Mouse (Mus musculus) embryo, embryonic 11.5 days (tissue): ENCODE measurements around the gene Pglyrp1.

Experiments used
- DNase-seq: peaks from one replicate; pipeline ENCODE4 v3.0.0-alpha.2; 2012; ENCODE audit warnings: low read depth, low spot score

Gene Pglyrp1

DNA sequence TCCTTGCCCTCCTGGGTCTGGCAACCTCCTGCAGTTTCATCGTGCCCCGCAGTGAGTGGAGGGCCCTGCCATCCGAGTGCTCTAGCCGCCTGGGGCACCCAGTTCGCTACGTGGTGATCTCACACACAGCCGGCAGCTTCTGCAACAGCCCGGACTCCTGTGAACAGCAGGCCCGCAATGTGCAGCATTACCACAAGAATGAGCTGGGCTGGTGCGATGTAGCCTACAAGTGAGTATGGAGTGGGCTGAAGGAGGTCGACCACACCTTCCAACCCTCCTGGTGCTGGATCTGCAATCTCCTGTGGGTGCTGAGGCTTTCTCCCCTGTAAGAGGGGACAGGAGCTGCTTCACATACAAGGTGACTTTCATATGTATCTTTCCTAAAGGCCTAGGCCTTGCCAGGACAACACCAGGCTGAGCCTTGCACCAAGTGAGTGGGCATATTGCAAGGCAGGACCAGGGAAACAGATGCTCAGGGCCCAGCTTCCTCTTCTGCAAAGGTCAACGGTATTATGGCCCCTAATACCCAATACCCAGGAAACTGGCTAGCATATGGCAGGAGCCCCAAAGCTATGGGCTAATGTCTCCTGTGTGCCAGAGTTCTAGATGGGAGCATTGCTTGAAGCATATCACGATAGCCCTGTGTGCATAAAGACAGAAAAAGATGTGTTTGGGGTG is 13.8 kb downstream of the Pglyrp1 start:
- DNase-seq: no peak

DNA sequence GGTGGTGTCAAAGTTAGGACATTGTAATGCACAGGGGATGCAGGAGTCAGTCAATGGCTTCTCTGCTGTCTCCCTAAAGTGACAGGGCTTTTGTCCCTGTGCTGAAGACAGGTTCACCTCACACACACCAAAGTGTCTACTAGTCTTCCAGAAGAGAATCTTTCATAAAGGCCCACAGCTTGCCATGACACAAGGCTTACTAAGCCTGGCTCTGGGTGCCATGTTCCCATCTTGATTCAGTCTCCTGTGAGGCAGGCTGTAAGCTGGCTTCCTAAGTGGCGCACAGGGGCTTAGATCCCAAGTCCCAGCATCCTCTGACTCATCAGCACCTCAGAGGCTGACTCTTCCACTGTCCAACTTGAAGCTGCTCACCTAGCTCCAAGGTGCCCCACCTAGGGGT is 15.8 kb downstream of the Pglyrp1 start:
- DNase-seq: no peak

DNA sequence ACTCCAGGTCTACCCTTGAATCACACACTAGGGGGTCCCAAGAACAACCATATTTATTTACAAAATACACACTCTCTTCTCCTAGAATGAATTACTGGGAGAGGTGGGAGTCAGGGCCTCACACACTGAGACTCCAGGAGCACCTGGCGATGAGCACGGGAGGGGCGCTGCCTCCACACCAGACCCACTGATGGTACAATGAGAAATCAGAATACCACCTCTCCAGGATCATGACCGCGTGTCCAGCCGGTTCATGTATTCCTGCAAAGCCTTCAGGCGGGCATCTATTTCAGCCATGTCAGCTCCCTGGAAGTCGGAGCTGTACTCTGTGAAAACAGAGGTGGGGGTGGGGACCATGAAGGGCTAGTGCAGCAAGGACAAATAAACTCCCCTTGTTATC is 19.7 kb downstream of the Pglyrp1 start:
- no peak for DNase-seq

DNA sequence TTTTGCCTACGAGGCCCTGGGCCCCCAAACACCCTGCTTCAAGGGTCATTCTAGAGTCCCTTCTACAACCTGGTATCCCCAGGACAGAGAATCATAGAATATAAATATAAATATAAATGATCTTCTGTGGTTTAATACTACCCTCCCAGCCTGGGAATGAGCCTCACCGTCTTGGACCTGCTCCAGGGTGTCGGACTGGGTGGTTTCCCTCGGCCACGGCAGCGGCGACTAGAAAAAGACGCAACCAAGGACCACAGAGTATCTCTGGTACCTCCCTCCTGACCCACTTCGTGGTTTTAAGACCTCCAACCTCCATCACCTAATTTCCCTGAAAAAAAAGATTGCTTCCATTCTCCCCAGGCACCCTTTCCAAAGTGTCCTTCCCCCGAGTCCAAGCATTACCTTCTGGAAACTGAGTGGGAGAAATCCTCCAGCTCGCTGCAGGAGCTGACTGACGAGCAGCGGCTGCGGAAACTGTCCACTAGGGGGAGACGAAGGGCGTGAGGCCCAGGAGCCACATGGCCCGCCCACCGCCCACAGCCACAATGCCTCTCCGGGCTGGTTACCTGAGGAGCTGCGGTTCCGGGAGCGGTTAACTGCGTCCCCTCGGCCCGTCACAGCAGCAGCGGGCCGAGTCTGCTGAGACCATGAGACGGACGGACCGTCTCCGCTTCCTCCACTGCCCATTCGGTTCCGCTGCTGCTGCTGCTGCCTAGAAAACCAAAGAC is 20.9 kb downstream of the Pglyrp1 start:
- peak; percentile 75 for DNase-seq

DNA sequence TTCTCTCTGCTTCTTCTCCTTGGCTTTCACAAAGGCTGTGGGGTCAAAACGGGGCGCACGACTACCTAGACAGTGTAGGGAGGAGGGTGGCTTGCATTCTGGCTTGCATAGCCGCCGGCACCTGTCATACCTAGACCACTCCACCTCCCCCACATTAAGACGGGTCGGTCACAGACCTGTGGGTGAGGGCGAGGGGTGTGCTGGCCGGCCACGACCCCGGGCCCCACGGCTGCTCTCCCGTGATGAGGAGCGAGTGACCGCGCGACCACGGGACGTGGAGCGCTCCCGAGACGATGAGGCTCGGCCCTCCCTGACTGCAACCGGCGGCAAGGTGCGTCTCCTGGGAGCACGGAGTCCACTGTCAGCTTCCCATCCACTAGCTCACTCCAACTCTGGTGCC is 21.9 kb downstream of the Pglyrp1 start:
- no peak for DNase-seq

DNA sequence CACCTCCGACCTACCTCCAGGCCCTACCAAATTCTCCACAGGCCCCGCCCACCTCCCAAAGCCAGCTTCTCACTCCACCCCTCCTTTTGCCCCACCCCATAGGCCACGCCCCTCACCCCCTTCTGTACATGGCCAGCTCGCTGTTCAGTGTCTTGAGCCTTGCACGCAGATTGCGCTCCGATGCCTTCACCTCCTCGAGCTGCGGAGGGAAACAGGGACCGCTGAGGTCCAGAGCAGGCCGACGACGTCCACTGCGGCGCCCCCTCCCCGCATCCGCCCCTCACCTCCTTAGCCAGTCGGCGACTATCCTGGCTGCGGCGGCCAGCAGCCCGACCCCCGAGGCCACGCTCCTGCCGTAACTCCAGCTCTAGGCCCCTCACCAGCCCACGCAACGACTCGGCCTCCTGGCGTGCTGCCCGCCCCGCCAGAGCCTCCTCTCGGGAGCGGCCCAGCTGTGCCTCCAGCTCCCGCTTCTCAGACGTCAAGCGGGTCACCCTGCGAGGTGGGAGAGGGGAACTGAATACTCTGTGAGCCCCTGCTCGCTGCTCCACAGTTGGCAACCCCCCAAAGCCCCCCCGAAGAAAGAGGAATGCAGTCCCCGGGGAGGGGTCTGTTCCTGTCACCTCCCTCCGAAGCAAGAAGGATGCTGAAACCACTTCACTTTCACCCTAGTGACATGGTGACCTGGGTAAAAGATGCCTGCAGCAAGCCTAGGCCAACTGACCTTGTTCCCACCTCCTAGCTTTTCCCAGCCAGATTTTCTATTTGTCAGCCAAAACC is 22.7 kb downstream of the Pglyrp1 start:
- DNase-seq: no peak

DNA sequence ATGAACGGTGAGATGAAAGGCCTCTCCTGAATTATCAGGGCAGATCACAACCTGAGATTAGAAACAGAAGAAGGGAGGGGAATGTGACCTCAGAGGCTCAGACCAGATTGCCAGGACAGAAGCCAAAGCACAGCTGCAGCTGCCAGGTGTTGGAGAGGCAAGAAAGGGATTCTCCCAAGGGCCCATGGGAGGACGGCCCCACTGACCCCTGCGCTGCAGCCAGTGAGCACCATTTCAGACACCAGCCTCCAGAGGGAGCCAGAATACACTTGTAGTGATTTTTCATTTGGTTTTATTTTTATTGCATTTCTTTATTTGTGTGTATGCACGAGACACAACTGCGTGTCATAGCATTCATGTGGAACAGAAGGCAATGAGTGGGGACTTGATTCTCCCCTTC is 25.4 kb downstream of the Pglyrp1 start:
- no peak for DNase-seq

DNA sequence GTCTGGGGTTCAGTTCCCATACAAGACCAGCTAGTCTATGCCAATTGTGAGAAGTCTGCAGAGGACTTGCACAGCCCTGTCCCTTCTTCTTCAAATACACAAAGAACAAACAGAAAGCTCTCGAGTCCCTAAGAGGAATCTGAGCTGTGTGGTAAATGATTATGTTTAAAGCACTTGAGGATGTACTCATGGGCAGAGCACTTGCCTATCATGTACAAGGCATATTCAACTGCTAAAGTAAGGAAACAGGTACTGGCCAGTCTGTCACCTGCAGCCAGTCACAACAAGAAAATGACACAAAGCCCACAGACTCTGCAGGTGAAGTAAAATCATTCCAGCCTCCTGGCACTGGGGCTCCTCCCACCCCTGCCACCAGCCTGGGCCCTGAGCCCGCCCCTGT is 29.4 kb downstream of the Pglyrp1 start:
- no peak for DNase-seq

DNA sequence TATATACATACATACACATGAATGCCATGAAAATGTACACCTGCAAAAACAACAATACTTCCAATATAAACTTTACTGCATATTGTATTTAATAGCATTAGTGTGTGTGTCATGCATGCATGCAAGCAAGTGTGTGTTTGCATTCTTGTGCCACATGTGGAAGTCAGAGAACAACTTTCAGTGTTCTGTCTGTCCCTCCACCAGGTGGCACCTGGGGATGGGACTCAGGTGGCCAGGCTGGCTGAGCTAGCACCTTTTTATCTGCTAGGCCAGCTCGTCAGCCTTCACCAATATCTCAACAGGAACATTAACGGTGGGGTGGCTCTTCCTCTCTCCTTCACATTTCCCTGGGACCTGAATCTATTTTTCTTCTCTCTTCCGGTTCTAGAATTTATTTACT is 31.4 kb downstream of the Pglyrp1 start:
- no peak for DNase-seq

DNA sequence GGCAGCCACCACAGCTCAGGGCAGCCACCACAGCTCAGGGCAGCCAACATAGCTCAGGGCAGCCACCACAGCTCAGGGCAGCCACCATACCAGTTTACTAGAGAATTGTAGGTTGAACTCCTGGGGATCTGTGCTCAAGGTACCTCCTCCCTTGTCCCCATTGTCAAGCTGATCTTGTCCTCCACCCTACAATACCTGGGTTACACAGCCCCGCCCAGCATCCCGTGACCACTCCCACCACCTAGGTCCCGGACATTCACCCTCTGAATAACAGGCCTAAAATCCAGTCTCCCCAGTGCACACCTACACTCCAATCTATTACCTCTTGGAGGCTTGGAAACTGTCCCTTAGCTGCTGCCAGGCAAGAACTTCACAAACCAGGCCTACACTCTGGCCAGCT is 33.8 kb downstream of the Pglyrp1 start:
- DNase-seq: no peak

DNA sequence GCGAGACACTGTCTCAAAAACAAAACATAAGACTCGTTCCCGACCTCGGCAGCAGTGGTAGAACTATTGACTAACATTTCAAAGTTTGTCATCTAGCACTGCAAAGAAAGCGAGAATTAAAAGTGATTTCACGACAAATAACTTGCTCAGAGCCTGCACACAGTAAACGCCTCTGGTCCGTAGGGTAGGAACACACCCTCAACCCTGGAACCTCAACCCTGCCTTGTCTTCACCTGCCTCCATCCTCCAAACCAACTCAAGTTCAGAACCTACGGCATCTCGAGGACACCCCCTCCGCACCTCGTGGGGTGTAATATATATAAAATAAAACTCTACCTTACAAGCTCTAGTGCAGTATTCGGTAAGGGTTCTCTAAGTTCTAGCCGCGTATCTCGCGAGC is 38.7 kb downstream of the Pglyrp1 start:
- DNase-seq: no peak

DNA sequence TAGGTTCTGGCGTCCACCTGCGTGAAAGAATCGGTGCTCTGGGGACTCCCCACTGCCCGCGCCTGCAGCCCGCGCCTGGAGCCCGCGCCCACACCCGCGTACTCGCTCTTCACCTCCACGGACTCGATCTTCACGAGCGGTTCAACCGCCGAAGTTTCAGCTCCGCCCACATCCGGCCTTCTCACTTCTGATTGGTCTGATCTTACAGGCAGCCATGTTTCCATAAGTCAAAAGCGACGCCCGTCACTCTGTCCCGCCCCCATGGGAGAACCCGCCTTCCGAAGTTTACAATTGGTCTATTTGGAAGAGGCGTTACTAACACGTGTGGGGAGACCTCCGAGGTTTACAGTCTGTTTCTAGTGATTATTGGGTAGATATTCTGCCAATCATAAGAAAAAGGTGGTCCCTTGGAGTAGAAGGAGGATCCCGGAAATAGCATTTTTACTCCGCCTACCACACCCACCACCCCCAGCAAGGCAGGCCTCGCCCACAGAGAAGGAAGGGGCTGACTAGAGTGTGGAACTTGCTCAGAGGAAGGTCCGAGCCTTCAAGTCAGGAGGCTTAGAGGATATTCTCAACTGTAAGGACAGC is 39.2 kb downstream of the Pglyrp1 start, which contains the start of gene Ccdc61:
Gene Ccdc61 (minus strand): TSS at position 175 of the 591 bp plus-strand sequence.
- DNase-seq: peak; percentile 97

DNA sequence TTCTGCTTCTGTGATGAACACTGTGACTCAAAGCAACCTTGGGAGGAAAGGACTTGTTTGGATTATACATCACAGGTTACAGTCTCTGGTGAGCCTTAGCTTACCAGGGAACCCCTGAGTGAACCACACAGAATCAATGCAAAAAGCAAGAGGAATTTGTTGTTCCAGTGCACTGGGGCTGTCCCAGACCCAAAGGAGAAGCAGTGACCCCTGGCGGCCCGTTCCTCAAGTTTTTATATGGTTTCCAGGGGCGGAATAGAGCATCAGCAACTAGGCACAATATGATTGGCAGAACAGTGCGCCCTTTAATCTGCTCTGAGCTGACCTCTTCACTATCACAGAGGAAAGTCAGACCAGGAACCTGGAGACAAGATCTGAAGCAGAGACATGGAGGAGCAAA is 45.1 kb downstream of the Pglyrp1 start:
- no peak for DNase-seq

DNA sequence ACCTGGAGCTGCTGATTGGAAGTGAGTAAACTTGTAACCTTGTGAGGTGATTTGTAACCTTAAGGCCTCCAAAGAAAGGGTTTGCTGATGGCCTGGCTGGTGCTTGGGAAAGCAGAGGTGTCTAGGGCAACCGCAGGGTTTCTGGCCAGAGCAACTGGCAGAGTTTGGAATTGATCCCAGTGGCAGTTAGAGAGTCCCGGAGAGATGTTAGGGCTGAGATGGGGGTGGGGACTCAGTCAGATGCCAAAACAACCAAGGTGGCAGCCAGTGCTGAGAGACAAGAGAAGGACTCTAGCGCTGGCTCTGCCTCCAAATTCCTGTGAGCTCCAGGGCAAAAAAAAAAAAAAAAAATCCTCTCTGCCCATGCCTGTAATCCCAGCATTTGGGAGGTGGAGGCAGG is 46.8 kb downstream of the Pglyrp1 start:
- no peak for DNase-seq

DNA sequence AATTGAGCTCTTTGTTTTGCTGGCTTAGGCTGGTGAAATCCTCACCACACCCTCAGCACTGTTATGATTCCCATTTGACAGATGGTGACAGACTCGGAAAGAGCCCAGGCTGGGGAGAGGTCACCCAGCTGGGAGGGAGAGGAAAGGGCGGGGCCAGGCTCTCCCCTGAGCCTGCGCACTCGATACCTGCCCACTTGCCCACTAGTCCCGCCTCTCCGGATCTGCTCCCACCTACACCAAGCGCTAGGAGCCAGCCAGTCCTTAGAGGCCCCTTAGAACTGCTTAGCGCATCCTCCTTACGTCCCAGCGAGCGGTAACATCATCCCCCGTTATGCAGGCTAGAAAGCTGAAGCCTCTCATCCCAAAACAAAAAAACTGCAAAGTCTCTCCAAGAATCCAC is 49.9 kb downstream of the Pglyrp1 start:
- DNase-seq: no peak

DNA sequence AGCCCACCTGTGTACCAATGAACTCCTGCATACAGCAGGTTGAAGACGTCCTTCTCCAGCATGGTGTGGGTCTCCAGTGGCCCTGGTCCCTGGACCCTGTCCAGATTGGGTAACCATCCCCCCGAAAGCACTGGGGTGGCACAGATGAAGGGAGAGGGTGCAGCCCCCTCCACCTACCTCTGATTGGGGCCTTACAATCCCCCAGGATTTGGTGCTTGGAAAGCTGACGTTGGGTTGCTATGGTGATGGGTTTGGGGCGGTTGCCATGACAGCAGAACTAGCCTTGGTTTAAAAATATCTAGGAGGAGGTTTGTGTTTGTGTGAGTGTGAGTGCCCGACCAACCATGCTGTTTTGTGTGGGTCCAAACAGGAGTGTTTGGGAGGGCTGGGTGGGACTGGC is 51.7 kb downstream of the Pglyrp1 start:
- DNase-seq: no peak

DNA sequence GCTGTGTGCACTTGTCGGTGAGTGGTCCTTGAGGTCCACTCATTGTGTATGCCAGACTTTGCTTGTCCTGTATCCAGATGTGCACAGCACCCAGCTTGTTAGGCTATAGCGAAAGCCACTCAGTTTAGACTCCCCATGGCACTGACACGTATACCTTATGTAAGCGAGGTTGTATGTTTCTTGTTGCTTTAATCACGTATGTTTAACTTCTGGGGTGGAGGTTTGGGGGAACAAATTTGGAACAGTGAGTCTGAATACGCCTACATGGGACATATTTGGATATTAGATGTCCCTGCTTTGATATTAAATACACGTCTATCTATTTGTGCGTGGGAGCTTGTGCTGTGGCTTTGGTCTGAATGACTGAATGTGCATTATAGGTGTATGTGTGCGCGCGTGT is 52.1 kb downstream of the Pglyrp1 start:
- no peak for DNase-seq

DNA sequence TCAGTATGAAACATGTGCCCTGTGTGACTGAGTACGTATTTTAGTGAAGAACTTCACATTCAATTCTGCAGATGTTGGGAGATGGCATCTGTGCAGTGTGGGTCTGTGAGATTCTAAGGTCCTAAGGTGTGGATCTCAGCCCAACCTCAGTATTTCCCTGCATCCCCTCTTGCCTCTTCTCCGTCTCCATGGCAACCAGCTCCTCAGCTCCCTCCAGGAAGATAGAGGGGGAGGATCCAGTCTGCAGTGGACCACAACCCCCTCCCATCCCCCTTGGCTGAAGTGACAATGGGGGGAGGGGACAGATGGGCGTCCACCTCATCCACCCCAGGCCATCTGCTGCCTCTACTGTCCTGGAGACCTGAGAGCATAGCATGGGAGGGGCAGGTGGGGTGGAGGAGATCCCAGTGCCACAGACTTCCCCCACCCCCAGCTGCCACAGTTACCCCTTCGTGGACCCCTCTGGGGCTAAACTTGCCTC is 52.6 kb downstream of the Pglyrp1 start:
- DNase-seq: no peak

DNA sequence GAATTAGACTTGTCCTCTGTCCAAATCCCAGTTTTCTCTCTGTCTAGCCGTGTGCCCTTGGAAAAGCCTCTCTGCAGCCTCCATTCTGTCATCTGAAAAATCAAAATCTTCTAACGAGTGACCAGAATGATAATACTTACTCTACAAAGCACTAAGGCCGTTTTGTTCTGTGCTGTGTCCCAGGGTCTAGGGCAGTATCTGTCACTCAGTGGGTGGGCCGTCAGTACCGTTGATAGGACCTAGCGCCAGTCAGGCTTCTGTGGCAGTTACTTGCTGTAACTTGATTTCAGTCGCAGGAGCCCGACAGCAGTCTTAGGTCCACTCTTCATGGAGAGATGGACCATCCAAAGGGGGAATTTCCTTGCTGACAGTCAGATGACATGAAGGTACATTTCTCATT is 53.2 kb downstream of the Pglyrp1 start:
- DNase-seq: no peak

DNA sequence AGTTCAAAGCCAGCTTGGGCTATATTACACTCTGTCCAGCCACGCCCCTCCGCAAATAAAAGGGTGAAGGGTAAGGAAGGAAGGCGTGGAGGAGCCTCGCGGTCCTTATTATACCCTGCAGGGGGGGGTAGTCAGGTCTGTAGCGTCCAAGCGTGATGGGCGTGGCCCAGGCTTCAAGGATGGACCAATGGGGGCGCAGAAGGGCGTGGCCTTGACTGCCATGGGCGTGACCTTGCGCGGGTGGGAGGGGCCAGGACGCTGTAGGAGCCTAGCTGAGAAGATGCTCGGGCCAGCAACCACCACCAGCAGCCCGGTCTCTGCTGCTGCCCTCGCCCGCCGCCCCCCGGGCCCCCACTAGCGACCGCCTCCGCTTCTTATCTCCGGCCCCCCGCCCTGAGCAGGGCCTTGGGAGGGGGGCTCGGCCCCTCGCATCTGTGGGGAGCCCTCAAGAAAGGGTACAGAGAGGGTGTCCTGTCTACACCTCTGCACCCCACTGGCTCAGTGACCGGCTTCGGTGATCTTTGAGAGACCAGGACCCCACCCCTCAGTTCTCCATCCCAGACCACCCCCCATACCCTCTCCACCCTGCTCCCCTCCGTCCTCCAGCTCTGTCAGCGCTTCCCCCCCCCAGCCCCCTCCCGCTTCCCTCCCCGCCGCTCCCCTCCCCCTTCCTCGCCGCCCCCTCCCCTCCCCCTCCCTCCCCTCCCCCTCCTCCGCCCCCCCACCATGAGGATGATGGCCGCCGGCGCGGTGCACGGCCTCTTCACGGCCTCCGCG is 54.2 kb downstream of the Pglyrp1 start, which contains the start of gene Nova2:
Gene Nova2 (plus strand): TSS at position 727 of the 777 bp plus-strand sequence.
- DNase-seq: peak; percentile 81
